Mouse (Mus musculus): ENCODE results near the gene Slc10a4.
A peak's percentile ranks its signal among the peaks of the same experiment; 100 is the strongest.
"Not testable (repeated sequence)": the region's sequence is repeated elsewhere in the genome, so short reads cannot be mapped to it uniquely, and the experiment has no call there.

Slc10a4 gene

DNA sequence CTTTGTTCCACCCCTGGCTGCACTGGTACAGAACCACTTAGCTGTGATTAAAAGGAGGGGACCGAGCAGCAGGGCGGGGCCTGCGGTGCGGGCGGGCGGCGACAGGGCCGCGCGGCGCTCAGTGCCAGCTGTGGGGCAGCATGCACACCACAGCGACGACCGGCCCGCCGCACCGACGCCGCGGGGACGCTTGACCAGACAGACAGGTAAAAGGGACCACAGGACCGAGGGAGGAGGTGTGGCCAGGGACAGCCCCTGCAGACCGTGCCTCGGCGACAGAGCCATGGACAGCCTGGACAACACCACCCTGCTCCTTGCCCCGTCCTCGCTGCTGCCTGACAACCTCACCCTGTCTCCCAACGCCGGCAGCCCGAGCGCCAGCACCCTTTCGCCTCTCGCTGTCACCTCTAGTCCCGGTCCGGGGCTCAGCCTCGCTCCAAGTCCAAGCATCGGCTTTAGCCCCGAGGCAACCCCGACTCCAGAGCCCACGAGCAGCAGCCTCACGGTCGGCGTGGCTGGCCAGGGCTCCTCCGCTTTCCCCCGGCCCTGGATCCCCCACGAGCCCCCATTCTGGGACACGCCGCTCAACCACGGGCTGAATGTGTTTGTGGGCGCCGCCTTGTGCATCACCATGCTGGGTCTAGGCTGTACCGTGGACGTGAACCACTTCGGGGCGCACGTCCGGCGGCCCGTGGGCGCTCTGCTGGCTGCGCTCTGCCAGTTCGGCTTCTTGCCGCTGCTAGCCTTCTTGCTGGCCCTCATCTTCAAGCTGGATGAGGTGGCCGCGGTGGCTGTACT, at the start of gene Slc10a4:
Gene Slc10a4 (plus strand): TSS at position 100 of the 798 bp plus-strand sequence.
- DNase-seq (ENCODE audit: low read depth, low spot score), result no peak

- no peak for DNase-seq (ENCODE audit: low read depth, low spot score)
These were observed 49.4 kb upstream of the Slc10a4 start for GRCm38 (mm10) chr5:72957281-72957680.

GRCm38 (mm10) chr5:72960096-72960495, 46.6 kb upstream of the Slc10a4 start:
- DNase-seq (ENCODE audit: low read depth, low spot score), result no peak

DNA sequence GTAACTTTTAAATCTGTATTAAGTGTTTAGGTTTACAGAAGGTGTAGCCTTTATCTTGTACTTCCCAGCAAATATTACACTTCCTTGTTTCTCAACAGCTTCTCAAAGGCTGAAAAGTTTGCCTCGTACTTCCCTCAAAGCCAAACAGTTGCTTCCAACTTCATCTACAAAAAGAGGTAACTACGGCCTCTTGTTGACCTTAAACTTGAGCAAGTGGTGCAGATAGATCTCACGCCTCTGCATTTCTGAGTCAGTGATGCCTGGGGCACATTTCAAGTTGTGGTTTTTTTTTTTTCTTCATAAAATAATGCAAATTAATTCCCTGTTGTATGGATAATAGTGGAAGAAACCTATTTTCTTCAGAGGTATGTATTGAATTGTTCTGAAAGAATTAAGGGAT, 41.0 kb upstream of the Slc10a4 start:
- DNase-seq (ENCODE audit: low read depth, low spot score), result no peak

GRCm38 (mm10) chr5:72972435-72972834, 34.2 kb upstream of the Slc10a4 start:
- DNase-seq (ENCODE audit: low read depth, low spot score), result no peak

GRCm38 (mm10) chr5:72972934-72973333, 33.7 kb upstream of the Slc10a4 start:
- no peak for DNase-seq (ENCODE audit: low read depth, low spot score)

GRCm38 (mm10) chr5:72974602-72975001, 32.1 kb upstream of the Slc10a4 start, which contains the start of gene Gm10135:
TSS of gene Gm10135 (minus strand) at chr5:72974702.
- DNase-seq (ENCODE audit: low read depth, low spot score), result no peak

GRCm38 (mm10) chr5:72975996-72976395, 30.7 kb upstream of the Slc10a4 start:
- DNase-seq (ENCODE audit: low read depth, low spot score), result no peak

GRCm38 (mm10) chr5:72976539-72976938, 30.1 kb upstream of the Slc10a4 start:
- no peak for DNase-seq (ENCODE audit: low read depth, low spot score)

DNA sequence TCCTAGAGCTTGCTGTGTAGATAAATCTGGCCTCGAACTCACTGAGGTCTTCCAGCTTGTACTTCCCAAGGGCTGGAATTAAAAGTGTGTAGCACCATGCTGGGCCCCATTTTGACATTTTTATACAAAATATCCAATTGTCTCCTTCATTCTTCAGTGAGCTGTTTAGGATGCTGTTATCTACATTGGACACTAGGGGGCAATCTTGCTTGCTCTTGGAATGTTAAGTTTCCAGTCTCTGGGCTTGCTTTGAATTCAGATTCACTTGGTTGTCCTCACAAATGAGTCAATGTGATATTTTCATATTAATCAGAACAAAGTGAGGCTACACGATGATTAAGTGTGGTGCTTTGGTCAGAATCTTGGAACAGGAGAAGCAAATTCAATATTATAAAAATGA, 22.6 kb upstream of the Slc10a4 start:
- peak; percentile 24 for DNase-seq (ENCODE audit: low read depth, low spot score)

DNA sequence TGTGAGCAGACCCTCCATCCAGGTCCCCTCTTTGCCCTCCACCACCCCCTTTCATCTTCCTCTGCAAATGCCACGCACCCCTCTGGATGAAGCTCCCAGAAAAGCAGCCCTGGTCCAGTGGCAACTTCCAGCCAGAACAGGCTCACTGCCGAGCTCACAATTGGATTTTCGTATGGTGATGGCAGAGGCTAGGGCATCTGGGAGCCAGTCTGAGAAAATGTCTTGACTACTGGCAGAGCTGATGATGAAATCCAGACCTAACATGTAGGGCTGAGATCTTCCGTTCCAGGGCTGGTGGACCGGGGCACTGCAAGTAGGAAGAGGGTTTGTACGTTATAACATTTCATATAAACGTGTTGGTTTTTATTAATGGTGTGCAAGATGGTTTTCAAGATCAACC, 18.9 kb upstream of the Slc10a4 start:
- no peak for DNase-seq (ENCODE audit: low read depth, low spot score)

DNA sequence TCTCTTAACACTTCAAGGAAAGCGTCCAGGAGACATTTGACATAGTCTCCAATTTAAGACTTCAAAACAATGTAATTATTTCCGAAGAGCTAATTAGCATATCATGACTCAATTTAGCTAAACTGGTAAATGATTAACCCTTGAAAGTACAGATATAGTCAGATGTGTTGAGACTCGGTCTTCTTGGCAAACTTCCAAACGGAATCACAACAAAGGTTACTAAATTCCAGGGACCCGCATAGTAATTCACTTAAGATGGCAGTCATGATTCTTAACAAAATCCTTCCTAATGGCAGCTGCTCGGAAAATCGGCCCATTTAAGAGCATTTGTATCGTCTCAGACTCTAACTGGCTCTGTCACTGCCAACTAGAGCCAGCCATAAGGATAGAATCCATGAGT, 16.9 kb upstream of the Slc10a4 start:
- no peak for DNase-seq (ENCODE audit: low read depth, low spot score)

DNA sequence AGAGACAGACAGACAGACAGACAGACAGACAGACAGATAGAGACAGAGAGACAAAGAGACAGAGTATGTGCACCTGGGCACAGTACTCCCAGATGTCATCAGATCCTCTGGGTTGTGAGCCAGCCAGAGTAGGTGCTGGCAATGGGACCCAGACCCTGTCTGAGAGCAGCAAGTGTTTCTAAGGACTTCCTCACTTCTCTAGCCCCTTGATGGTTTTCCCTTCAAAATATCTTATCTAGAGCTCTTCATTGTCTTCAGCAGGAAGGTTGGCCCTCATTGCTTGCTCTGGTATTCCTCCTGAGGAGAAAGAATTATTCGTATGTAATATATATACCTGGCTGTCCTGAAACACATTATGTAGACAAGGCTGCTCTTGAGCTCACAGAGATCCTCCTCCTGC, 14.2 kb upstream of the Slc10a4 start:
- DNase-seq (ENCODE audit: low read depth, low spot score), result no peak

- DNase-seq (ENCODE audit: low read depth, low spot score), result no peak
These were observed 12.3 kb upstream of the Slc10a4 start for GRCm38 (mm10) chr5:72994424-72994823.

DNA sequence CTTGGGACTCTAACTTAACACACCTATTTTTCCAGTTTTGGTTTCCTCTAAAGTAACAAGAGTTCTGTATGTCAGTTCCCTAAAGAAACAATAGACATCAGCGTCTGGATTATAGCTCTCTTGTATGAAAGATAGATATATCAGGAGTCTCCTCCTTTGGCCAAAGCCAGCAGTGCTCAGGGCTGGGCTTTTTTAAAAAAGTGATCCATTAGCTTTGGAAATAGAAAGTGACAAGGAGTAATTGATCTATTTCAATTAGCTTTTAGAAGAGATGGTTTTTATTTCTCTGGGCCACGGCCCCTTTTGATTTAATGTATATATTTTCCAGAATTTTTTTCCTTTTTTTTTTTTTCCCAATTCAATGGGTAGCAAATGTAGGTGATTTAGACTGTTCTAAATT, 11.8 kb upstream of the Slc10a4 start:
- DNase-seq (ENCODE audit: low read depth, low spot score), result no peak

DNA sequence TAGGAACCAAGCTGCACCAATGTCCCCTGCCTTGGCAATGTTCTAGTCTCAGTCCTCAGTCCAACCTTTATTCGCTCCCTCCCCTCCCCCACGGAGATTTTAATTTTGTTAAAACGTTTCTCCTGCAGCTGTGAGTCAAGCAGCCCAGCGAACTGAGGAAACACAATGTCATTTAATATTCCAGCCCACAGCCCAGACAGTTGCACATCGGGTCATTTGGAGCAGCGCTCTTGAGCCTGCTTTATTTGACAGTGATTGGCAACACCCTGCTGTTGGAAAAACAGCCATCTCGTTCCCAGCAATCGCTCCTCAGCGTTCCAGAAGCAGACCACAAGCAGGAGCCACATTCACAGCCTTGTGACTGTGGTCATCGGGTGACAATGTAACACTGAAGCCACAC, 11.3 kb upstream of the Slc10a4 start:
- DNase-seq (ENCODE audit: low read depth, low spot score), result no peak

DNA sequence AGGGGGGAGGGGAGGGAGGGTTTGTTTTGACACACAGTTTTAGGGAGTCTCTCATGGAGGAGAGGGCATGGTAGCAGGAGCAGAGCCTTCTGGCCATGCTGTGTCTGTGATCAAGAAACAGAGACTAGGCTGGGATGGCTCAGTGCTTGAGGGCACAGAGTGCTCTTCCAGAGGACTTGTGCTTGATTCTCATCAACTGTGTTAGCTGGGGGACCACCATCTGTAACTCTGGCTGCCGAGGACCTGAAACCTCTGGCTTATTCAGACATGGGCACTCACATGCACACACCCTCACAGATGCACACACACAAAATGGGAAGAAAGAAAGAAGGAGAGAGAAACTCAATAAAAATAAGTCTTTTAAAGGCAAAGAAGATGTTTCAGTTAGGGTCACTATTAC, 8.1 kb upstream of the Slc10a4 start:
- DNase-seq (ENCODE audit: low read depth, low spot score), result not testable (repeated sequence)

DNA sequence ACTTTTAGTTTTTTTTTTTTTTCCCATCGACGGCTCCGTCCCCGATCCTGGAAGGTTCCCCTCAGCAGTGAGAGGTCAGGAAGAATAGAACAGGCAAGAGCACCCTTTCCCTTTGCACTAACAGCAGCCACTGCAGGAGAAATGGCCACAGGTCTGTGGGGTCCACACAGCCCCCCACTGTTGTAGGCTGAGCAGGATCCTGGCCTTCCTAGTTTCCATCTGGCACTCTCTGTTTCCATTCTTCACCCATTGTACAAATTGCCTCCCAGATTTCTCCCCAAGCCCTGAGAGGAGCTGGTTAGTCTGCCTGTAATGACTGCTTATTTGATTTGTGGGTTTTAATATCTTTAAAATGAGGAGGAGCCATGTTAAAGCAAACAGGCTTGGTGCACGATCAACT, 2.6 kb upstream of the Slc10a4 start:
- no peak for DNase-seq (ENCODE audit: low read depth, low spot score)

DNA sequence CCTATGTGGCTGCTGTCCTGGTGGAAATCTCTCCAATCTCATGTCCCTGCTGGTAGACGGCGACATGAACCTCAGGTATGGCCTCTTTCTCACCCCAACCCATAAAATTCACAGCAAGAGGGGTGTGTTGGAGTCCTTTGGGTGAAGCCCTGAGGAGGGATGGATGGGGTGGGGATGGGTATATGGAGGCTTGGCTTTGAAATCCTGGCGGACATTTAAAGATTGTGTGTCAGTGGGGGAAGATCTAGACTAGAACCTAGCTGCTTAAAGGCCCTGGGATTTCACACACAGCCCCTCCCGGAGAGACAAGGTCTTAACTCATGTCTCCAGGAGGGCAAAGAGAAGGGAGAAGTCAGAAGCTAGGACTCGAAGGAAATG, 888 bp downstream of the Slc10a4 start:
- DNase-seq (ENCODE audit: low read depth, low spot score), result no peak

- DNase-seq (ENCODE audit: low read depth, low spot score), result not testable (repeated sequence)
These were observed 1.5 kb downstream of the Slc10a4 start for GRCm38 (mm10) chr5:73008230-73008629.

- DNase-seq (ENCODE audit: low read depth, low spot score), result not testable (repeated sequence)
These were observed 5.1 kb downstream of the Slc10a4 start for GRCm38 (mm10) chr5:73011806-73012205.

GRCm38 (mm10) chr5:73012884-73013610, 6.4 kb downstream of the Slc10a4 start:
- not testable (repeated sequence) for DNase-seq (ENCODE audit: low read depth, low spot score)

All from c-Kit-negative CD71-positive TER-119-positive erythroid progenitor cells, embryonic 14.5 days (primary cell).